Mouse (Mus musculus): ENCODE results near the gene Dst. TPM values are rescaled to one million over a fixed set of nuclear protein-coding genes. Genes with fewer than 3 reads are reported as not detected.

The Dst gene
- total RNA-seq, 2 experiments from 2014 or later = 238 TPM

GRCm38 (mm10) chr1:34030330-34031021 lies 122.5 kb downstream of the Dst start:
- DNase-seq = no peak

- DNase-seq = no peak
These were observed 125.0 kb downstream of the Dst start for GRCm38 (mm10) chr1:34033052-34033451.

GRCm38 (mm10) chr1:34033478-34033877 lies 125.5 kb downstream of the Dst start:
- no peak for DNase-seq

- DNase-seq = no peak
These were observed 125.9 kb downstream of the Dst start for GRCm38 (mm10) chr1:34033958-34034357.

GRCm38 (mm10) chr1:34036111-34036510 lies 128.1 kb downstream of the Dst start:
- no peak for DNase-seq

- no peak for DNase-seq
These were observed 130.5 kb downstream of the Dst start for GRCm38 (mm10) chr1:34038571-34038970.

- no peak for DNase-seq
These were observed 132.0 kb downstream of the Dst start for GRCm38 (mm10) chr1:34040049-34040448.

GRCm38 (mm10) chr1:34040901-34041721 lies 133.1 kb downstream of the Dst start:
- no peak for DNase-seq

- DNase-seq = no peak
These were observed 134.3 kb downstream of the Dst start for GRCm38 (mm10) chr1:34042299-34042698.

- DNase-seq = no peak
These were observed 135.3 kb downstream of the Dst start for GRCm38 (mm10) chr1:34043327-34043726.

- no peak for DNase-seq
These were observed 136.0 kb downstream of the Dst start for GRCm38 (mm10) chr1:34043836-34044550.

GRCm38 (mm10) chr1:34044675-34045074 lies 136.7 kb downstream of the Dst start:
- DNase-seq = no peak

- DNase-seq = peak; percentile 39
These were observed 139.3 kb downstream of the Dst start for GRCm38 (mm10) chr1:34047285-34047684.

- no peak for DNase-seq
These were observed 143.2 kb downstream of the Dst start for GRCm38 (mm10) chr1:34051251-34051650.

GRCm38 (mm10) chr1:34052422-34052821 lies 144.4 kb downstream of the Dst start:
- no peak for DNase-seq

- DNase-seq = no peak
These were observed 146.9 kb downstream of the Dst start for GRCm38 (mm10) chr1:34054970-34055369.

GRCm38 (mm10) chr1:34056658-34057057 lies 148.6 kb downstream of the Dst start:
- no peak for DNase-seq

GRCm38 (mm10) chr1:34059231-34059630 lies 151.2 kb downstream of the Dst start:
- no peak for DNase-seq

- no peak for DNase-seq
These were observed 152.4 kb downstream of the Dst start for GRCm38 (mm10) chr1:34060446-34060845.

GRCm38 (mm10) chr1:34061078-34061477 lies 153.1 kb downstream of the Dst start:
- peak; percentile 83 for DNase-seq

- no peak for DNase-seq
These were observed 153.8 kb downstream of the Dst start for GRCm38 (mm10) chr1:34061860-34062259.

GRCm38 (mm10) chr1:34063943-34064342 lies 155.9 kb downstream of the Dst start:
- no peak for DNase-seq

GRCm38 (mm10) chr1:34065551-34066048 lies 157.6 kb downstream of the Dst start:
- DNase-seq = no peak
